Mouse (Mus musculus) CD4-positive helper T cell, adult 2 months (primary cell): ENCODE results near the gene Slc12a9.

Source experiments
- DNase-seq: peaks from one replicate; pipeline ENCODE4 v3.0.0-alpha.2; 2012; ENCODE audit warnings: low read depth, missing footprints, low spot score

Slc12a9 gene

DNA sequence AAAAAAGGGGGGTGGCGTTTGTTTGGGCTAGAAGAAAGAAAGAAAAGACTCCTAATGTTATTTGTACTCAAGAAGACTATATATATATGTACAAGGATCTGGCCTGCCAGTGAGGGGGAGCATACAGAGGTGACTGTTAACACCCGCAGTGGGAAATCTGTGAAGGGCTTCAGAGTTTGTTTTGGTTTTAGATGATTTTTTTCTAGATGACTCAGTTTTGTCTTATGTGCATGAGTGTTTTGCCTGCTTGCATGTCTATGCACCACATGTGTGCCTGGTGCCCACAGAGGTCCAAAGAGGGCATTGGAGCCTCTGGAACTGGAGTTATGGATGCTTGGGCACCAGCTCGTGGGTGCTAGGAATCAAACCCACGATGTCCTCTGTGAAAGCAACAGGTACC, 13.6 kb upstream of the Slc12a9 start:
- DNase-seq, result no peak

DNA sequence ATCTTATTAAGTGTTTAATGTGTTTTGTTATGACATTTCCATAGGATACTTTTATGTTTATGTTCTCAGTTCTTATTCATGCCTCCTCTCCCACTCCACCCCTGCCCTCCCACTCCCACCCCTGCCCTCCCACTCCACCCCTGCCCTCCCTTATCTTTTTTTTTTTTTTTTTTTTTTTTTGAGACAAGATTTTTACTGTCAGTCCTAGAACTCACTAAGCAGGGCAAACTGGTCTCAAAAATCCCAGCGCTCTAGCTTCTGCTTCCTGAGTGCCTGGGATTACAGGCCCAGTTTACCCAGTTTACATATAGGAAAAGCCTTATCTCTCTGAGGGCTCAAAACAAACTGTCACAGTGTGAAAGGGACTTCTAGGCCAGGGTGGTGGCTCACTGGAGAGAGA, 13.0 kb upstream of the Slc12a9 start:
- DNase-seq, result no peak

DNA sequence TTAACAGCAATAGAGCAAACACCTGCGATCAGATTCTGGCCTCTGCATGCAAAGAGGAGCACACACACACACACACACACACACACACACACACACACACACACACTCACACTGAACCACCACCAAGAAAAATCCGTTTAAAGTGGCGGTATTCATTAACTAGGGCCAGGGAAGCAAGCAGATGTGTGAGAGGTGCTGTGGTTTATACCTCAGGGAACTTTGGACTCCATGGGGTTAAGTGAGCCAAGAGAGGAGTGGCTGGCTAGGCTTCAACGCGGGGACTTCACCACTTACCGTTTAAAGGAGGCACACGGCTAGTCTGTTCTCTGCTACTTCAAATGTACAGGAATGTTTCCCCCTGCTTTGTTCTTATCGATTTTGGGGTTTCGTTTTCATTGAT, 12.4 kb upstream of the Slc12a9 start:
- DNase-seq, result peak; percentile 46

DNA sequence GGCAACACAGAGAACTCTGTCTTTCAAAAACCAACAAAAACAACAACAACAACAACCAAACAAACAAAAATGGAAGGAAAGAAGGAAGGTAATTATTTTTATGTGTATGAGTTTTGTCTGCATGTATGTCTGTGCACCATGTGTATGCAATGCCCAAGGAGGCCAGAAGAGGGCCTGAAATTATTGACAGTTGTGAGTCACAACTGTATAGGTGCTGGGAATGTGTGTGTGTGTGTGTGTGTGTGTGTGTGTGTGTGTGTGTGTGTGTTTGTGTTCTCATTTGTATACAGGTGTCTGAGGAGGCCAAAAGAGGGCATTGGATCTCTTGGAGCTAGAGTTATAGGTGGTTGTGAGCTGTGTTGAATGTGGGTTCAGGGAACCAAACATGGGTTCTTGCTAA, 10.5 kb upstream of the Slc12a9 start:
- DNase-seq, result no peak

DNA sequence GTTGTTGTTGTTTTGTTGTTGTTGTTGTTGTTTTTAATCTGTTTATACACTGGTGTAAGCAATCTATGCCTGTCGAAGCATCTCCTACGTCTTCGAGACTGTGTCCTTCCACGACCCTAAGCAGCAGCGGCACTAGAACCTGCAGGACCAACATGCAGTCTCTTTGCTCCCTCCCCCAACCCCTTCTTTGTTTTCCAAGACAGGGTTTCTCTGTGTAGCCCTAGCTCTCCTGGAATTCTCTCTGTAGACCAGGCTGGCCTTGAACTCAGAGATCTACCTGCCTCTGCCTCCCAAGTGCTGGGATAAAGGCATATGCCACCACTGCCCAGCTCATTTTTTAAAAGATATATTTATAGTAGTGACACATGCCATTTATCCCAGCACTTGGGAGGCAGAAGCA, 10.0 kb upstream of the Slc12a9 start:
- DNase-seq, result no peak

DNA sequence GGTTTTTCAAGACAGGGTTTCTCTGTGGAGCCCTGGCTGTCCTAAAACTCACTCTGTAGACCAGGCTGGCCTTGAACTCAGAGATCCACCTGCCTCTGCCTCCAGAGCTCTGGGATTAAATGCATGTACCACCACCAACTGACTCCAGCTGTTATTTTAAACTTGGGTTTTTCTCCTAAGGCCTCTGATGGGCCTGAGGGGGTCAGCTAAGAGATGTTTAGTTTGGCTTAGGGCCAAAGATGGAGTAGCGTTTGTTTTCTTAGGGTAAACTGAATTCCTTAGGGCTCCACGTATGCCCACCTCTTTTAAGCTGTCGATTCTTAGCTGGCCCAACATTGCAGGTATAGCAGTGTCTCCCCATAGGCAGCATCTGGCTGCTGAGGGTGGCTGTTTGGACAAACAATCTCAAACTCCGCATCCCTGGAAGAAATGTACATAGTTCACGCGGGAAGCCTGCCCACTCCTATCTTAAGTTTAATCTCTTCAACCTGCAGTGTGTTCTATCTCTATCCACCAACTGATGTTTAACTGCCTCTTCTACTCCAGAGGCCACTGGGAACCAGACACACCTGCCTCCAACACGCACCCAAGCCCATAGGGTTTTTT, 9.1 kb upstream of the Slc12a9 start:
- DNase-seq, result no peak

DNA sequence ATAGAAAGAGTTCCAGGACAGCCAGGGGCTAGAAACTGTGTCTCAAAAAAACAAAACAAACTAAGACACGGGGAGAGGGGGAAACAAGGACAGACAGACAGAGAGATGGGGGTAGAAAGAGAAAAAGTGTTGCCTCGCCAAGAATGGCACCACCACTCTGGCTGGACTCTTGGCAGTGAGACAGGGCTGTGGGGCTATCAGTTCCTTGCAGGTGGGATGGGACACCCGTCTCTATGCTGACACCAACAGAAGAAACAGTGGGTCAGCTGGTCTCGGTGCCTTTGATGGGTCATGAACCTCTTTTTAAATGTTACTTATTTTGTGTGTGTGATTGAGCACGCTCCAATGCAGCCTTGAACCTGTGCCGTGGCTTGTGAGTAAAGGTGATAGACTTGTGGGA, 6.8 kb upstream of the Slc12a9 start:
- DNase-seq, result no peak

DNA sequence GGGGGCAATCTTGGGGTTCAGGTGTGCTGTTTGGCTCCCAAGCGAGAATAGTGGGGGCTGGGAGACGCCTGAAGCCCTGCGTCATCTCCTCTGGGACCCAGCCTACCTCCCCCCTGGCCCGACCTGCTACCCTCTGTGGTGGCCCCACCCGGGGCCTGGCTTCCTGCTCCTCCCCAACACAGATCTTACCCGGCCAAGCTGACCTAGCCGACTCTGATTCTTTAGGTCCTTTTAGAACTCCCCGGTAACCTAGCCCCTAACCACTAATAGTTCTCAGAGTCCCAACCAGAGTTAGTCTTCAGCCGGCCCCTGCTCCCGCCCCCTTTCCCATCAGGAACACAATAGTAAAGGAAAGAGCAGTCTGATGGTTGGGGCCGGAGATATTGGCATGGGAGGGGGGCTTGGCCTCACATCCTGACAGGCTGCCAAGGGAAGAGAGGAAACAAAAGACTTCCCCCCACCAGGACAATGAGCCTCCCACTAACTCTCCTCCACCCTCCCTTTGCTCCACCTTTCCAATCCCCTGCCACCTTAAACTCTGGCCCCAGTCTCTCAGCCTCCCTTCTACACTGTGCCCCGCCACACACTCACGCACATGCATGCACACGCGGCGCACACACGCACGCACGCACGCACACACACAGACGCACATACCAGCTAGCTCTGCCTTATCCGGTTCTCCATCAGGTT, 6.0 kb upstream of the Slc12a9 start:
- no peak for DNase-seq

DNA sequence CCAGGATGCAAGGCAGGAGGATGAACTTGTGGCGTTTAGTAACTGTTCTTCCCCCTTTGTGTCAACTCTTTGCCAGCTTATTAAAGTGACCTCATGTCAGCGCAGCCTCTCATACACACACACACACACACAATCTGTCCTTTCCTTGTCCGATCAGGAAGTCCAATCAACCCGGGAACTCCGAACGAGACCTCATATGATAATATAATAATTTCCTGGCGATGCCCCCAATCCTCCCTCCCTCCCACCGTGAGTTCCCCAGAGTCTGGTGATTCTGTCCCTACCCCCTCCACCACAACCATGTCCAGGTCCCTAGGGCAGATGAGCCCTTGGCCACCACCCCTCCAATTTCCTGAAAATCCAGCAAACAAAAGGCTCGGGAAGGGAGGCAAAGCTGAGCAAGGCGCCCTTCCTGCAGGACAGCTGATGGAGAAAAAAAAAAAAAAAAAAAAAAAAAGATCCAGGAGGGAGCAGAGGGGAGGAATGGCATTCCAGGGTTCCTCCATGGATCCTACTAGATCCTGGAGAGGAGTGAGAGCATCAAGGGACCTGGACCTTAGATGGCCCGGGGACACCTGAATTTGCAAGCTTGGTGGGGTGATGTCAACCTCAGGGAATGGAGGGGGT, 5.4 kb upstream of the Slc12a9 start:
- no peak for DNase-seq

DNA sequence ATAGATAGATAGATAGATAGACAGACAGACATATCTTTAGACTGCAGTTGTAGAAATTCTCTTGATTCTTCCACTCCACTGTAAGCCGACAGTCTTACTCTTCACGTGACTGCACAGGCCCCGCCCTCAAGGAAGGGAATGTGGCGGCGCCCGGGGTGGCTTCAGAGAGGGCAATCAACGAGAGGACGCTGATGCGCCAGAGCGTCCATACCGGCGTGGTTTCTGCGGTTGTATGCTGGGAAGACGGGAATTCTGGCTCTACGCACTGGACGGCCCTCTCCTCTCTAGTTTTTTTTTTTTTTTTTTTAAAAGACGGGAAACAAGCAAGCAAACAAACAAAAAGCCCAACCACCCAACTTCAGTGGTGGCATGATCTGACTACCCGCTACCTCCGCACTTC, 4.9 kb upstream of the Slc12a9 start:
- peak; percentile 72 for DNase-seq

DNA sequence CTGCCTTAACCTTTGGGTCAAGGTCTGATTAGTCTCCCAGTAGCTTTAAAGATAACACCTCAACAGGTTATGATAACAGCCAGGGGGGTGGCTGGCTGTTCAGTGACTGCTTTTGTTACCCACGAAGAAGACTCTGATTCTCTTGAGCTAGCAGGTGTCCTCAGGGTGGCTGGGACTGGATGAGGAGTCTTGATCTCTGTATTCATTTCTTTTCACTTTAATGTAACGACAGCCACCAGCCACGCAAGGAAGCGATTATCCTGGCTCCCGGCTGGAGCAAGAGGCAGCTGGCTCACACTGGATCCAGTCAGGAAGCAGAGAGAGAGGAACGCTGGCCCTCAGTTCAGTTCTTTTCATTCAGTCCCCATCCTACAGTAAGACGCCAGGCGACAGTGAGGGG, 3.8 kb upstream of the Slc12a9 start:
- DNase-seq, result no peak

DNA sequence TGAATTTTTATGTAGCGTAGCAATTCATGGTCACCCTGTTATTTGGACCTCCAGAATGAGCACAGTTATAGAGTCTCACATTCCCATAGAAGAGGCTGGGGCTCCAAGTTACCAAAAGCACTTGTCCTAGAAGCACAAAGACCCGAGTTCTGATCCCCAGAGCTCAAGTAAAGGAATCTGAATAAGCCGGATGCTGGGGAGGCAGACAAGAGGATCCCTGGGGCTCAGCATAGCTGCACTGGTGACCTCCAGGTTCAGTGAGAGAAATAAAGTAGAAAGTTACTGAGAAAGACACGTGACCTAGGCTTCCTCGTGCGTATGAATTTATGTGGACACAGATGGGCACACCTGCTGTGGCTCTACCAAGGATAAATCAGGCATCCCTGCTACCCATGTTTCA, 1.7 kb upstream of the Slc12a9 start:
- DNase-seq, result no peak

DNA sequence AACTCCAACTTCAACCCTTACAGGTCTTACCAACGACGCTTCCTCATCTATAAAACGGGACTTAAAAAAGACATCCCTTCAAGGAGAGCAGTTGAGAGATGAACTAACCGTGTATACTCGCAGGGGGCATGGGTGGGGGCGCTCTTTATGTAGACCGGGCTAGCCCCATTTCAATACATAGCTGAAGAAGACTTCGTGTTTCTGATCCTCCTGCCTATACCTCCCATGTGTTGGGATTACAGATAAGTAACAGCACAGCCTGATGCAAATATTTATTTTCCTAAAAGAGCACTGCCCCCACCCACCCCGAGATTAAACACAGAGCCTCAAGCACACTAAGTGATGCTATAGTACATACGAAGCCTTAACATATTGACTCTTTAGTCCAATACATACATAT, 920 bp upstream of the Slc12a9 start:
- DNase-seq, result no peak

DNA sequence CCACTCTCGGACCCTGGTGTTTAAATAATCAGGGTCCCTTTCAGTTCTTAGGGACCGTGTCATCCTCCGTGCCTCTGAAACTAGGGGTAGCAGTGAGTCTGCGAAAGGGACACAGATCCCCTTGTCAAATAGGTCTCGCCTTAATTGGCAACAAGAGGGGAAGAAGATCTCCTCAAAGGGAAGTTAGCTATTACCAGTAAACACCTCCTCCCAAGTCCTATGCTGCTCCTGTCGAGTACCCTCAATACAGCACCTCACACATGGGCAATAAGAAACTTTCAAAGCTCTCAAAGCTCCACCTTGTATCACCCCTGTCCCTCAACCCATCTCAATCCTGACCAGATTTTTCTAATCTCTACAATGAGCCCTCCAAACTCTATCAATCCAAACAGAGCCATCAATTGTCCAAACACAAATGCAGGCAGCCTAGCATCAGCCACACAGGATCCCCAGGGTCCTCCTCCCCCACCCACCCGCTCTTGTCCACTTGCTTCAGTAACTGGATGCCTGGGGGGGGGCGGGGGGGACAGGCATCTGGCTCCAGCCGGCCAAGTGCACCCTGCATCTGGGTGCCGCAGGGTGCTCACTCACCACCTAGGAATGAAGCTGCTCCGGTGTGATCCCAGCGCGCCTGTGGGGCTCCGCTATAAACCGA, 413 bp downstream of the Slc12a9 start:
- DNase-seq, result no peak

DNA sequence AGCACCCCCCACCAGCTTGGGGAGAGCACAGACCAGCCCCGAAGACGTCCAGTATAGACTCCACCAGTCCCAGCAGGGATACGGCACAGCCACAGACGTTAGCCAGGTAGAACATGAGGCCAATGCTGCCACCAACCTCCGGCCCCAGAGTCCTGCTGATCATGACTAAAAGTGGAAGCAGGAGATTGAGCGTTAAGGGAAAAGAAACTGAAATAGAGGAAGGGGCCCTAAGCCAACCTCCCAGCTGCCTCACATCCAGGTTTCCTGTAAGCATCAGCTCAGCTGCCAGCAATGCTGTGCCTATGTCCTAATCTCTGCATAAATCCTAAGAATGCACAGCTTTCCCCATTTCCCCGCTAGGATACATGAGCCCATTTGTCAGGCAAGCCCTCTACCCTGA, 2.5 kb downstream of the Slc12a9 start:
- DNase-seq, result no peak

DNA sequence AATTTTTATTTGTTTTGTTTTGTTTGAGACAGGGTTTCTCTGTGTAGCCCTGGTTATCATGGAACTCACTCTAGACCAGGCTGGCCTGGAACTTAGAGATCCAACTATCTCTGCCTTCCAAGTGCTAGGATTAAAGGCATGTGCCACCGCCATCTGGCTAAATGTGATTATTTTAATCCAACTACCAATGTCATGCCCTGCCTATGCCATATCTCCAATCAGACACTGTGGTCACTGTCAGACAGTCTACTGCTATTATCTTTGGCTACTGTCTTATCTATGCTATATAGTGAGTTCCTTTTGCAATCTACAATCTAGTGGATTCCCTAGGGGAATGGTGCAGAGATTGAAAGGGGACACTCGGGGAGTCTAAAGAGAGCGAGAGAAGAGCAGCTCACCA, 12.4 kb downstream of the Slc12a9 start:
- DNase-seq, result no peak

DNA sequence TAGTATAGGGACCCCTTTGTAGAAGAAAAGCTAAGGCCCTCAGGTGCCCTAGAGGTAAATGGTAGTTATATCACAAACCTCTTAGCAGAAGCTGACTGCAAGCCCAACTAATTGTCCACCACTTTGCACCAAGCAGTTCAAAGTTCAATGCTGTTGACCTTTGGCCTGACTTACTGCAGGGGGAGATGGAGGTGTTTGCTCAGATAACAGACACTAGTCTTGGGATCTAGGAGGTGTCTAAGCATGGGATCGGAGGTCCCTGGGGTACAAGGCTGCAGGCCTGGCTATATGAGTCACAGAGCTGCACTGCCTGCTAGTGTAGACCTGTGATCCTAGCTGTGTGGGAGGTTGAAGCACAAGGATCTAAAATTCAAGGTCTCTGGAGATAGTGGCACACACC, 14.8 kb downstream of the Slc12a9 start:
- DNase-seq, result no peak

DNA sequence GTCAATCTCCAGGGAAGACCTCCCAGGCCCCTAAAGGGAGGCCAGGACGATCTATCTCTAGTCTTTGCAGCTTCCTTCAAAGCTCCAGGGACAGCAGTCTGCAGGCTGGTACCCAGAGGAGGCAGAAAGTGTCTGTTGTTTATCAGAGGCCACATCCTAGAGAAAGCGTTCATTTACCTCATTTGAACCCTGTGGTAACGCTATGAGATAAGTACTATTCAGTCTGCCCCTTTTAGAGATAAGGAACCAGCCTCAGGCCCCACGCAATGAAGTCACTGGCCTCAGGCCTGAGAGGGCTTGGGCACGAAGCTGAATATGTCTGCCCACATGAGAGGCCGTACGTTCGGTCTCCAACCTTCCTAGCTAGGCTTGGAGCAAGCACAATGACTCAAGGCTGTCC, 16.0 kb downstream of the Slc12a9 start:
- DNase-seq, result no peak

DNA sequence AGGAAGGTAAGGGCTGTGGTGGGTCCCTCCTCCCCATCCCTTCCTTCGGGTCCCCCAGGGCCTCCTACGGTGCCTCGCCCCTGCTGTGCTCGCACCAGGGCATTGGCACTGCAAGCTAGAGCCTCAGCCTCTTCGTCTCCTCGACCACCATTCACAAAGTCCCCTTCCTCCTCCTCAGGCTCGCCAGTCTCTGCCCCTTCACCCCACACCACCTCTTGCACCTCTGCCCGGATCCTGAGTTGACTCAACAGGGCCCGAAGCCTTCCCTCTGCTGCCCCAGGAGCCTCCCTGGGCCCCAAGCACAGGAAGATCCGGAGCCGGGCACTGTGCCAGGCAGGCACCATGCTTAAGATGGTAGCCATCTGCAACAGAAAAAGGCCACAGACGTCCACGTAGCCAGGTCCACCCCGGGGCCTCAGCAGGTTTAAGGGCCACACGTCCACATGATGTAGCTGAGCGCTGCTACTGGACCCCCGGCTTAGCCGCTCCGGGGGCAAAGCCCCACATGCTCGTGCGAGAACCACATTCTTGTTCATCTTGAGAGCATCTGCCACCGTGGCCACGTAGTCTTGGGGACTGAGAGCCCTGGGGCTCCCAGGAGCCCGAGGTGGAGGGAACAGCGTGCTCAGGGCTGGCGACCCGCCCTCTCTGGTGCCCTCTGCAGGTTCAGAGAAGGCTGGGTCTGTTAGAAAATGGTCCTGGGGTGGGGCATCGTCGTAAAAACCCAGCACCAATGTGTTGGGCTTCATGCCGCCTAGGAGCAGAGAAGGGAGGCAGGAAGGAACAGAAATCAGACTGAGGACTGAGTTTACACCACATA, 18.1 kb downstream of the Slc12a9 start:
- peak; percentile 46 for DNase-seq

DNA sequence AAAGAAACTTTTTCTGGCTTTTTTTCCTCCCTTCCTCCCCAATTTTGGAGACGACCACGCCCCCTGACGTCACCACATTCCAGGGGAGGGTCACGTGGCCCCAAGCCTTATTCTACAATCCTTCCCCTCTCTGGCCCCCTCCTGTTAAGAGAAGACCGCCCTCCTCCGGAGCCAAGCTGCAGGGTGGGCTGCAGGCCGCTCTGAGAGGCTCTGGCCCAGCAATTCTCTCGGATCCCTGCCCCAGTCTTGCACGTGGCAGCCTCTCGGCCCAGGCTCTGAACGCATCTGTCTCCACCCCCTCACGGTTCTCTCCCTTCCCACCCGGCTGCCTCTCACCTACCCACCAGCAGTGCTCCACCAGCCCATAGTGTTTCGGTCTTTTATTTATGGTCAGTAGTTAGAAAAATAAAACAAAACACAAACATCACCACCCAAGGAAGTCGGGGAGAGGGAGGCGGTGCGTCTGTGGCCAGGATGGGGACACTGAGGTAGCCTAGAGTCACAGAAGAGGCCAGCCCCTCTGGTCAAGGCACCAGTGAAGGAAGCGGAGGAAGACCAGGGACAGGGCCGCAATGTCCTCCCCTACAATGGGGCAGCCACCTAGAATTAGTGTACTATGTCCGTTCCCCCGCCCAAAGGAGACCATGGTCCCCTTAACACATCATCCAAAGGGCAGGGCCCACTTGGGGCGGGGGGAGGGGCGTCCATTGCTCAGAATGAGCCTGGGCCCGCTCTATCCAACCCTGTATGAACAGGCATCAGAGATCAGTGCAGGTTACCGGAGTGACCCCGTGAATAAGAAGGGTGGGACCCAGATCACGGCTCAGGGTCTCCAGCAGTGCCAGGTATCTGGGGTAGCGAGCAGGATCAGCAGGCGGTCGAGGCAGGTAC, 19.0 kb downstream of the Slc12a9 start, which contains the start of gene Trip6:
Gene Trip6 (minus strand): TSS at position 212 of the 891 bp plus-strand sequence.
- DNase-seq, result no peak
